Mouse (Mus musculus) erythroblast, embryonic 14.5 days (primary cell): ENCODE measurements around the gene 4933428G20Rik.

ENCODE experiments used
- GATA1 ChIP-seq: IDR thresholded peaks from 2 replicates; pipeline ENCODE4 v1.6.1; 2012; ENCODE audit warnings: low read length, inconsistent platforms, mixed read lengths
- TAL1 ChIP-seq: IDR thresholded peaks from 3 replicates; pipeline ENCODE4 v1.6.1; 2012; ENCODE audit warnings: low read length, inconsistent platforms, mixed read lengths

DNA sequence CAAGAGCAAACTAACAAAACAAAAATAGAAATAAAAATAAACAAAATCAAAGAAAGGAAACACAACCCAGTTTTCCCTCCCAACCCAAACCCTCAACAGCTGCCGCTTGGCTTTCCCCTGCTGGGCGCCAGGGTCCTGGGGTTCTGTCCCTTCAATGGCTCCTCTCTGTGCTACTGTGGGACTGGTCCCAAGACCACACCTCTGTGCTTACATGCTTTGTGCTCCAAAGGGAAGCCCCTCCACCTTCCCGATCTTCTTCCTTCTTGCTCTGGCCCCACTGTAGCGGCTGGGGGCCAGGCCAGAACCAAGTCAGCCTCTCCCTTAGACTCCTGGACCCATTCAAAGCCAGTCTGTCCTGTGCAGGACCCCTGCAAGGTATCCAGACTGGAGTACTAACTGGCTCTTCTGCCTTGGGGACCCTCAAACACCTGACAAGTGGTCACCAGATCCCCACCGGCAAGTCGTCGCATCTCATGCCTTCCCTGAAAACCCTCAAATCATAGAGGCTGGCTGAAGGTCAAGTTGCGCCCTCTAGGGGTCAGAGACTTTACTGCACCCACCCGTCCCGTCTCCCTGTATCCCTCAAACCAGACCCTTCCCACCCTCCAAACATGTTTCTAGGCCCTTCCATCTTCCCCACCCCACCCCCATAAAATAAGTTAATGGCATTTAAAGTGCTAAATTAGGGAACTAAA, 11.0 kb upstream of the 4933428G20Rik start:
- no peak for TF ChIP-seq TAL1
- TF ChIP-seq GATA1, result no peak
